In genomic region chr6:3265477-3265876, GRCm38 (mm10) we compare ENCODE assay signal across 7 mouse cellular contexts.
A peak's percentile ranks its signal among the peaks of the same experiment; 100 is the strongest.
DNase-seq lines count a peak whose midpoint lies in the region; ATAC-seq and TF ChIP-seq lines count a peak whose summit lies in the region.
"Not testable (repeated sequence)": the region's sequence is repeated elsewhere in the genome, so short reads cannot be mapped to it uniquely, and the experiment has no call there.

No protein-coding gene starts in this region.

- not testable (repeated sequence) for H3K36me3 ChIP-seq in intestine, embryonic 15.5 days; limb, embryonic 13.5 days; liver, embryonic 12.5 days; liver, embryonic 15.5 days (replicated peaks); lung, embryonic 14.5 days (ENCODE audit: insufficient read depth); lung, postnatal 0 days (ENCODE audit: insufficient read depth, low read length); stomach, embryonic 16.5 days (ENCODE audit: control insufficient read depth, insufficient read depth, low read length)

- ATAC-seq in intestine, embryonic 15.5 days: peak; percentile 74
- 0 out of 2 replicates have a peak, but pooled peaks have one; percentile 40 for ATAC-seq in limb, embryonic 13.5 days (ENCODE audit: low FRiP score, low read depth)
- peak; percentile 52 for ATAC-seq in liver, embryonic 12.5 days
- peak; percentile 77 for ATAC-seq in liver, embryonic 15.5 days (ENCODE audit: insufficient read depth)
- ATAC-seq in lung, embryonic 14.5 days (ENCODE audit: insufficient read depth): peak; percentile 58; the same call in 1 of the 2 replicates
- peak; percentile 53 for ATAC-seq in lung, postnatal 0 days
- ATAC-seq in stomach, embryonic 16.5 days (ENCODE audit: insufficient read depth, low FRiP score): peak; percentile 5; the same call in 1 of the 2 replicates

- TF ChIP-seq EP300 in lung, postnatal 0 days (IDR thresholded peaks at IDR 0.05): not testable (repeated sequence)

- not testable (repeated sequence) for DNase-seq in lung, embryonic 14.5 days
- peak; percentile 30 for DNase-seq in lung, postnatal 0 days (ENCODE audit: low spot score)

- not testable (repeated sequence) for H3K4me2 ChIP-seq in intestine, embryonic 15.5 days (replicated peaks); limb, embryonic 13.5 days (replicated peaks); liver, embryonic 12.5 days; liver, embryonic 15.5 days; lung, embryonic 14.5 days; lung, postnatal 0 days (replicated peaks; ENCODE audit: low read depth, low read length); stomach, embryonic 16.5 days (ENCODE audit: low read depth, low read length)

- H3K9ac ChIP-seq in intestine, embryonic 15.5 days; limb, embryonic 13.5 days; liver, embryonic 12.5 days; liver, embryonic 15.5 days; lung, embryonic 14.5 days; lung, postnatal 0 days (replicated peaks; ENCODE audit: low read depth); stomach, embryonic 16.5 days (ENCODE audit: low read length): not testable (repeated sequence)

- 53% methylated on average over 1 of the region's 1 CpGs for WGBS in intestine, embryonic 15.5 days
- 21% methylated on average over 1 of the region's 1 CpGs for WGBS in limb, embryonic 13.5 days
- 42% methylated on average over 1 of the region's 1 CpGs for WGBS in liver, embryonic 12.5 days (ENCODE audit: insufficient replicate concordance)
- 24% methylated on average over 1 of the region's 1 CpGs for WGBS in liver, embryonic 15.5 days (ENCODE audit: insufficient replicate concordance)
- WGBS in lung, embryonic 14.5 days: 30% methylated on average over 1 of the region's 1 CpGs
- WGBS in lung, postnatal 0 days: 31% methylated on average over 1 of the region's 1 CpGs
- WGBS in stomach, embryonic 16.5 days: 51% methylated on average over 1 of the region's 1 CpGs

- H3K4me1 ChIP-seq in intestine, embryonic 15.5 days (replicated peaks); limb, embryonic 13.5 days; liver, embryonic 12.5 days; liver, embryonic 15.5 days (replicated peaks); lung, embryonic 14.5 days (ENCODE audit: insufficient read depth); lung, postnatal 0 days (ENCODE audit: insufficient read depth, low read depth, low read length); stomach, embryonic 16.5 days (ENCODE audit: control insufficient read depth, insufficient read depth, low read length): not testable (repeated sequence)

- H3K4me3 ChIP-seq in intestine, embryonic 15.5 days (replicated peaks); limb, embryonic 13.5 days; liver, embryonic 12.5 days; liver, embryonic 15.5 days (replicated peaks); lung, embryonic 14.5 days (ENCODE audit: low read depth, low read length); lung, postnatal 0 days (ENCODE audit: low read depth, low read length); stomach, embryonic 16.5 days (replicated peaks; ENCODE audit: low read length): not testable (repeated sequence)

- H3K9me3 ChIP-seq in intestine, embryonic 15.5 days; limb, embryonic 13.5 days; liver, embryonic 12.5 days (replicated peaks); liver, embryonic 15.5 days (replicated peaks); lung, embryonic 14.5 days (ENCODE audit: low read depth, low read length); lung, postnatal 0 days (ENCODE audit: low read length); stomach, embryonic 16.5 days (replicated peaks; ENCODE audit: control insufficient read depth, low read length): not testable (repeated sequence)

- TF ChIP-seq CTCF in lung, embryonic 14.5 days (IDR thresholded peaks at IDR 0.05; ENCODE audit: low read depth); lung, postnatal 0 days (IDR thresholded peaks at IDR 0.05): not testable (repeated sequence)

- not testable (repeated sequence) for H3K27me3 ChIP-seq in intestine, embryonic 15.5 days (replicated peaks); limb, embryonic 13.5 days; liver, embryonic 12.5 days (replicated peaks); liver, embryonic 15.5 days; lung, embryonic 14.5 days (ENCODE audit: insufficient read depth, low read length); lung, postnatal 0 days (replicated peaks; ENCODE audit: insufficient read depth, low read length); stomach, embryonic 16.5 days (ENCODE audit: control insufficient read depth, insufficient read depth, low read length)

- not testable (repeated sequence) for H3K27ac ChIP-seq in intestine, embryonic 15.5 days; limb, embryonic 13.5 days; liver, embryonic 12.5 days; liver, embryonic 15.5 days (replicated peaks); lung, embryonic 14.5 days (ENCODE audit: low read depth); lung, postnatal 0 days (ENCODE audit: low read length); stomach, embryonic 16.5 days (ENCODE audit: low read length)

Comparison
In these comparisons a context has a peak if more than half of its experiments do, and no peak if none do; other contexts are left out.
1. ATAC-seq: peak in every context shown above with its lines; median percentile 77 in liver, embryonic 15.5 days; 74 in intestine, embryonic 15.5 days; 58 in lung, embryonic 14.5 days; 53 in lung, postnatal 0 days; 52 in liver, embryonic 12.5 days; 40 in limb, embryonic 13.5 days; 5 in stomach, embryonic 16.5 days.